7 mouse cellular contexts compared by ENCODE assay signal in the genomic region with DNA sequence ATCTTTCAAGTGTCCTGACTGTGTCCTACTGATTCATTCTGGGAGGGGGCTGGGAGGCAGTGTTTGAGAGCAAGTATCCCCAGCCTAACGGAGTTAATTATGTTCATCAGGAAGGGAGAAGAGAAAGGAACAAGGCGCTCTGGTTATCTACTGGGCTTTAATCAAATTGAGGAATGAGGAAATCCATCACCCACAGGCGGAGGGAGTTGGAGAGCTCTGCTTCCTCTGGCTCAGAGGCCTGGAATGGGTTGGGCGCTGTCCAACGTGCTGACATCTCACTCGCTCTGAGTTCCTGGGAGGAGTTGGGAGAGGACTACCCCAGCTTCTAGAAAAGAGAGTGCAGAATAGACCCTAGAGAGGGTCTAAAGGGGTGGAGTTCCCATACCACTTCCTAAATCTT. TPM values are rescaled to one million over a fixed set of nuclear protein-coding genes. Genes with fewer than 3 reads are reported as not detected.
DNase-seq lines count a peak whose midpoint lies in the region; ATAC-seq and TF ChIP-seq lines count a peak whose summit lies in the region.

No protein-coding gene starts in this region.

- 2% methylated on average over 6 of the region's 6 CpGs for WGBS in liver, embryonic 12.5 days (ENCODE audit: insufficient replicate concordance)
- 3% methylated on average over 6 of the region's 6 CpGs for WGBS in embryonic facial prominence, embryonic 14.5 days
- WGBS in limb, embryonic 14.5 days = 5% methylated on average over 6 of the region's 6 CpGs

- no peaks in the 10 kb centered on the region for H3K9me3 ChIP-seq in liver, embryonic 12.5 days (replicated peaks)
- H3K9me3 ChIP-seq in embryonic facial prominence, embryonic 14.5 days (ENCODE audit: control insufficient read depth, low read length) = no peaks in the 10 kb centered on the region
- no peaks in the 10 kb centered on the region for H3K9me3 ChIP-seq in limb, embryonic 14.5 days (ENCODE audit: control insufficient read depth, low read length)

- H3K9ac ChIP-seq in liver, embryonic 12.5 days = no peak overlapping the region
- H3K9ac ChIP-seq in embryonic facial prominence, embryonic 14.5 days (ENCODE audit: low read depth, low read length) = no peak overlapping the region
- no peak overlapping the region for H3K9ac ChIP-seq in limb, embryonic 14.5 days (ENCODE audit: low read depth, low read length, severe bottlenecking)

- H3K27ac ChIP-seq in liver, embryonic 12.5 days = no peak overlapping the region
- no peak overlapping the region for H3K27ac ChIP-seq in embryonic facial prominence, embryonic 14.5 days (replicated peaks; ENCODE audit: low read depth, low read length)
- H3K27ac ChIP-seq in limb, embryonic 14.5 days (replicated peaks; ENCODE audit: low read depth, low read length) = no peak overlapping the region

- DNase-seq in liver = peak; percentile 54
- peak; percentile 87 for DNase-seq in adrenal gland, postnatal 14 days
- peak; percentile 78 for DNase-seq in embryonic facial prominence, embryonic 14.5 days (ENCODE audit: low spot score)
- peak; percentile 86 for DNase-seq in limb, embryonic 14.5 days (ENCODE audit: low spot score)
- DNase-seq in urinary bladder, postnatal 36 days (ENCODE audit: low spot score in 2 of 2) = peak; percentile 41 to 62

- no peak overlapping the region for H3K4me3 ChIP-seq in liver, embryonic 12.5 days
- H3K4me3 ChIP-seq in embryonic facial prominence, embryonic 14.5 days (ENCODE audit: low read depth, low read length) = no peak overlapping the region
- no peak overlapping the region for H3K4me3 ChIP-seq in limb, embryonic 14.5 days (replicated peaks; ENCODE audit: low read length)

- H3K27me3 ChIP-seq in liver, embryonic 12.5 days (replicated peaks) = peaks cover 39% of the 10 kb centered on the region
- no peaks in the 10 kb centered on the region for H3K27me3 ChIP-seq in embryonic facial prominence, embryonic 14.5 days (replicated peaks; ENCODE audit: control insufficient read depth, insufficient read depth, low read length)
- no peaks in the 10 kb centered on the region for H3K27me3 ChIP-seq in limb, embryonic 14.5 days (ENCODE audit: control insufficient read depth, insufficient read depth, low read length)

- H3K36me3 ChIP-seq in liver, embryonic 12.5 days = no peaks in the 10 kb centered on the region
- H3K36me3 ChIP-seq in embryonic facial prominence, embryonic 14.5 days (ENCODE audit: control insufficient read depth, insufficient read depth, low read length) = no peaks in the 10 kb centered on the region
- no peaks in the 10 kb centered on the region for H3K36me3 ChIP-seq in limb, embryonic 14.5 days (ENCODE audit: control insufficient read depth, insufficient read depth, low read length)

- H3K4me1 ChIP-seq in liver, embryonic 12.5 days = peaks cover 6% of the 10 kb centered on the region
- no peaks in the 10 kb centered on the region for H3K4me1 ChIP-seq in embryonic facial prominence, embryonic 14.5 days (ENCODE audit: control insufficient read depth, insufficient read depth, low read length)
- no peaks in the 10 kb centered on the region for H3K4me1 ChIP-seq in limb, embryonic 14.5 days (ENCODE audit: control insufficient read depth, insufficient read depth, low read length)

- no peak for ATAC-seq in liver, embryonic 12.5 days
- ATAC-seq in embryonic facial prominence, embryonic 14.5 days (ENCODE audit: low read depth) = no peak
- ATAC-seq in limb, embryonic 14.5 days (ENCODE audit: low FRiP score, low read depth) = no peak
- no peak for ATAC-seq in monocyte, adult 5-6 weeks (replicated peaks; ENCODE audit: insufficient number of reproducible peaks, low FRiP score, low TSS enrichment, poor library complexity, severe bottlenecking)

- H3K4me2 ChIP-seq in liver, embryonic 12.5 days = no peak overlapping the region
- no peak overlapping the region for H3K4me2 ChIP-seq in embryonic facial prominence, embryonic 14.5 days (ENCODE audit: low read depth, low read length)
- H3K4me2 ChIP-seq in limb, embryonic 14.5 days (replicated peaks; ENCODE audit: low read depth, low read length, severe bottlenecking) = no peak overlapping the region

- TF ChIP-seq POLR2A in limb, embryonic 14.5 days (IDR thresholded peaks at IDR 0.05; ENCODE audit: borderline replicate concordance, extremely low read depth, insufficient read depth, insufficient read length) = no peak

RNA-seq across cellular contexts. Expression of a gene that starts 21.7 kb away (rescaled TPM):
- 0.31 and 0.42 TPM in 2 replicates for polyA plus RNA-seq in liver, embryonic 12.5 days (2016; fragmentation: Nextera tagmentation; extraction: Ambion mirVana)
- total RNA-seq in adrenal gland, postnatal 14 days (2021) = 14.7 and 16.5 TPM in 2 replicates
- 2.0 and 2.5 TPM in 2 replicates for polyA plus RNA-seq in embryonic facial prominence, embryonic 14.5 days (2014; fragmentation: Nextera tagmentation; extraction: Ambion mirVana)
- polyA plus RNA-seq in limb, embryonic 14.5 days (2012; rRNA removed) = 0.73 and 0.86 TPM in 2 replicates
- polyA plus RNA-seq in limb, embryonic 14.5 days (2014; fragmentation: Nextera tagmentation; extraction: Ambion mirVana) = 0.45 and 0.48 TPM in 2 replicates
- 0.68 TPM in 1 of 3 replicates, not detected in the others for total RNA-seq in monocyte, adult 5-6 weeks (2017)
